Comparison of ENCODE assay signal across 9 mouse cellular contexts in genomic region chr10:127603437-127604371, GRCm38 (mm10). TPM values are rescaled to one million over a fixed set of nuclear protein-coding genes. Genes with fewer than 3 reads are reported as not detected.
DNase-seq lines count a peak whose midpoint lies in the region; ATAC-seq and TF ChIP-seq lines count a peak whose summit lies in the region.
"Had no signal": no experiment of that assay in that cellular context is flagged by ENCODE, and none has a peak within 500 bp of the region (broad histone marks: within the 10 kb centered on the region; RNA-seq: fewer than 3 reads in every experiment).

No protein-coding gene starts in this region.

- TF ChIP-seq CTCF in left cerebral cortex, adult 2 months (IDR thresholded peaks at IDR 0.05), result no peak
- no peak for TF ChIP-seq CTCF in intestine, postnatal 0 days (IDR thresholded peaks at IDR 0.05; ENCODE audit: low read depth)

- peak overlapping the region; percentile 50 for H3K27ac ChIP-seq in left cerebral cortex, adult 2 months
- H3K27ac ChIP-seq in embryonic facial prominence, embryonic 10.5 days (replicated peaks), result peak overlapping the region; percentile 54; the same call in 1 of the 2 replicates
- H3K27ac ChIP-seq in intestine, postnatal 0 days (ENCODE audit: low read depth, low read length), result peak overlapping the region; percentile 95
- H3K27ac ChIP-seq in hindbrain, embryonic 13.5 days, result no peak overlapping the region

- peaks cover 59% of the 10 kb centered on the region for H3K4me1 ChIP-seq in embryonic facial prominence, embryonic 10.5 days
- H3K4me1 ChIP-seq in intestine, postnatal 0 days (replicated peaks; ENCODE audit: control insufficient read depth, insufficient read depth, low read length), result peaks cover 32% of the 10 kb centered on the region
- H3K4me1 ChIP-seq in hindbrain, embryonic 13.5 days (replicated peaks), result peaks cover 2% of the 10 kb centered on the region; the same call in 1 of the 2 replicates

- H3K9ac ChIP-seq in intestine, postnatal 0 days (ENCODE audit: low read depth, low read length), result peak overlapping the region; percentile 37; the same call in 1 of the 2 replicates
- no peak overlapping the region for H3K9ac ChIP-seq in hindbrain, embryonic 13.5 days
- H3K9ac ChIP-seq: hindbrain, embryonic 12.5 days had no signal

- no peaks in the 10 kb centered on the region for H3K27me3 ChIP-seq in embryonic facial prominence, embryonic 10.5 days (replicated peaks; ENCODE audit: low read depth, poor library complexity, severe bottlenecking)
- H3K27me3 ChIP-seq in intestine, postnatal 0 days (replicated peaks; ENCODE audit: control insufficient read depth, insufficient read depth, low read length), result no peaks in the 10 kb centered on the region
- no peaks in the 10 kb centered on the region for H3K27me3 ChIP-seq in hindbrain, embryonic 13.5 days
- H3K27me3 ChIP-seq: hindbrain, embryonic 12.5 days had no signal

- no peak for DNase-seq in left cerebral cortex, adult 2 months (ENCODE audit: extremely low spot score in 1 of 2, low spot score in 2 of 2)
- DNase-seq in left cerebral cortex, postnatal 36 days (ENCODE audit: low spot score in 2 of 2), result no peak
- DNase-seq in embryonic facial prominence, embryonic 10.5 days (ENCODE audit: low spot score), result no peak
- no peak for DNase-seq in left cerebral cortex, postnatal 14 days (ENCODE audit: low spot score in 2 of 2)
- no peak for DNase-seq in cerebellum, postnatal 10 days

- 68% methylated on average over 13 of the region's 13 CpGs for WGBS in embryonic facial prominence, embryonic 10.5 days
- WGBS in intestine, postnatal 0 days, result 24% methylated on average over 13 of the region's 13 CpGs
- WGBS in hindbrain, embryonic 13.5 days, result 83% methylated on average over 13 of the region's 13 CpGs

- H3K4me2 ChIP-seq in intestine, postnatal 0 days (replicated peaks; ENCODE audit: low read depth), result peak overlapping the region; percentile 40
- H3K4me2 ChIP-seq in hindbrain, embryonic 13.5 days, result no peak overlapping the region
- H3K4me2 ChIP-seq: hindbrain, embryonic 12.5 days had no signal

- intact Hi-C loops in left cerebral cortex, adult 2 months (cut with DNase I), result no loop called here
- intact Hi-C loops in left cerebral cortex, postnatal 36 days (cut with DNase I), result no loop called here
- intact Hi-C loops in left cerebral cortex, postnatal 14 days (cut with DNase I), result no loop called here

- peaks cover 97% of the 10 kb centered on the region for H3K36me3 ChIP-seq in embryonic facial prominence, embryonic 10.5 days (replicated peaks)
- H3K36me3 ChIP-seq in intestine, postnatal 0 days (ENCODE audit: control insufficient read depth, insufficient read depth), result peaks cover 44% of the 10 kb centered on the region; the same call in 1 of the 2 replicates
- H3K36me3 ChIP-seq in hindbrain, embryonic 13.5 days, result peaks cover 97% of the 10 kb centered on the region

- H3K4me3 ChIP-seq in left cerebral cortex, adult 2 months, result no peak overlapping the region
- no peak overlapping the region for H3K4me3 ChIP-seq in embryonic facial prominence, embryonic 10.5 days
- no peak overlapping the region for H3K4me3 ChIP-seq in intestine, postnatal 0 days (ENCODE audit: low read depth, low read length)
- H3K4me3 ChIP-seq in hindbrain, embryonic 13.5 days, result no peak overlapping the region
- H3K4me3 ChIP-seq: hindbrain, embryonic 12.5 days had no signal

- ATAC-seq in intestine, postnatal 0 days, result peak; percentile 92
- peak; percentile 46 for ATAC-seq in monocyte, adult 5-6 weeks (replicated peaks; ENCODE audit: insufficient number of reproducible peaks, low FRiP score, low TSS enrichment, poor library complexity, severe bottlenecking)
- no peak for ATAC-seq in hindbrain, embryonic 13.5 days (ENCODE audit: low FRiP score)

- H3K9me3 ChIP-seq in embryonic facial prominence, embryonic 10.5 days, result no peaks in the 10 kb centered on the region
- no peaks in the 10 kb centered on the region for H3K9me3 ChIP-seq in intestine, postnatal 0 days (ENCODE audit: control insufficient read depth)
- no peaks in the 10 kb centered on the region for H3K9me3 ChIP-seq in hindbrain, embryonic 13.5 days
- H3K9me3 ChIP-seq: hindbrain, embryonic 12.5 days had no signal

RNA-seq across cellular contexts. Expression of gene Lrp1, which starts 17.2 kb away (rescaled TPM):
- total RNA-seq in left cerebral cortex, adult 2 months (2021), result 100 to 1,000 TPM; 341 to 357 TPM
- total RNA-seq in left cerebral cortex, postnatal 36 days (2021), result 100 to 1,000 TPM; 285 to 320 TPM
- polyA plus RNA-seq in embryonic facial prominence, embryonic 10.5 days (2016; fragmentation: Nextera tagmentation; extraction: Ambion mirVana), result 66.6 and 70.6 TPM in 2 replicates
- 28.9 and 33.4 TPM in 2 replicates for polyA plus RNA-seq in intestine, postnatal 0 days (2015; fragmentation: Nextera tagmentation; extraction: Ambion mirVana)
- 147 to 219 TPM (median 171 TPM) in 3 replicates for total RNA-seq in monocyte, adult 5-6 weeks (2017)
- 100 to 1,000 TPM; 285 to 305 TPM for total RNA-seq in left cerebral cortex, postnatal 14 days (2021)
- 101 and 108 TPM in 2 replicates for polyA plus RNA-seq in hindbrain, embryonic 13.5 days (2015; fragmentation: Nextera tagmentation; extraction: Ambion mirVana)

RNA-seq across cellular contexts. Expression of gene Stat6, which starts 39.1 kb away (rescaled TPM):
- 10 to 100 TPM; 11.4 to 12.9 TPM for total RNA-seq in left cerebral cortex, adult 2 months (2021)
- 10 to 100 TPM in 1 of 2 experiments, 1 to 10 TPM in 1; 9.0 to 12.7 TPM for total RNA-seq in left cerebral cortex, postnatal 36 days (2021)
- 10.4 and 11.5 TPM in 2 replicates for polyA plus RNA-seq in embryonic facial prominence, embryonic 10.5 days (2016; fragmentation: Nextera tagmentation; extraction: Ambion mirVana)
- 27.1 and 29.2 TPM in 2 replicates for polyA plus RNA-seq in intestine, postnatal 0 days (2015; fragmentation: Nextera tagmentation; extraction: Ambion mirVana)
- 171 to 211 TPM (median 204 TPM) in 3 replicates for total RNA-seq in monocyte, adult 5-6 weeks (2017)
- 1 to 10 TPM; 8.6 to 10.0 TPM for total RNA-seq in left cerebral cortex, postnatal 14 days (2021)
- polyA plus RNA-seq in hindbrain, embryonic 13.5 days (2015; fragmentation: Nextera tagmentation; extraction: Ambion mirVana), result 4.9 and 5.0 TPM in 2 replicates

Comparison
In these comparisons a context has a peak if more than half of its experiments do, and no peak if none do; other contexts are left out.
1. RNA of gene Stat6, which starts 39.1 kb away (total RNA-seq): 171 to 211 TPM in monocyte, adult 5-6 weeks; 11.4 to 12.9 TPM in left cerebral cortex, adult 2 months, 9.0 to 12.7 TPM in left cerebral cortex, postnatal 36 days and 8.6 to 10.0 TPM in left cerebral cortex, postnatal 14 days; every median in the first group is over 10 times any median in the second.